Mouse (Mus musculus): ENCODE data around the gene Qk. TPM values are rescaled to one million over a fixed set of nuclear protein-coding genes. Genes with fewer than 3 reads are reported as not detected.

Gene Qk
- total and polyA plus RNA-seq, 3 experiments, result 97.6 to 236 (median 221) TPM

DNA sequence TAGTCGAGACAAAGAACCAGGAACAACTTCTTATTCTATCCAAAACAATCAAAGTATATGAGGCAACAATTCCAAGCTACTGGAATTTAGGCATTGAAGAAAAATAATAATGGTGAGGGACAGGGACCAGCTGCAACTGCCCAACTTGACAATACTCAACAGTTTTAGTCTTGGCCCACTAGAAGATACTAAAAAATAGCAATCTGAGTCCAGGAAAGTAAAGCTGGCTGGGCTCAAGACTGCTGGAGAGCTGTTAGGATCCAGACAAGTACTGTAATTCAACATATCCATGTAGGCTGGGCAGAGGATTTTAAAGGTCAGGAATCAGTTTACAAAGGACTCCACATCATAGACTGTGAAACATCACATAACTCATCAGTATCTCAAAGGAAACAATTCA lies 79.6 kb downstream of the Qk start:
- no peak for DNase-seq

DNA sequence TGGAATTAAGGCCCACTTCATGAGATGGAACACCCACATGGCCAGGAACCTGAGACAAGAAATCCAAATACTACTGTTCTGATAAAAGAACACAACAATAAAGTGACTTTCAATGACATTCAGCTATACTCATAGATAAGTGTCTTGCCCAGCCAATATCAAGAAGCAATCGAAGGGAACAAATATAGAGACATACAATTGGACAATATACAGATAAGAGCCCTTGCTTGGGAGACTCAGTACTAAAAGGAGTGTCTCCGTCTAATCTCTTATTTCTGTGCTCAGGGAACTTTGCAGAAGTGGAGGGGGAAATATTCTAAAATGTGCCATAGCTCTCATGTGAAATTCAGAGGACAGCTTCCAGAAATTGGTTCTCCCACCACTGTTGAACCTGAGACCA lies 83.1 kb downstream of the Qk start:
- DNase-seq, result no peak

- no peak for DNase-seq
Observed at GRCm38 (mm10) chr17:10232406-10232805, 87.2 kb downstream of the Qk start.

- no peak for DNase-seq
Observed at GRCm38 (mm10) chr17:10227798-10228538, 91.7 kb downstream of the Qk start.

DNA sequence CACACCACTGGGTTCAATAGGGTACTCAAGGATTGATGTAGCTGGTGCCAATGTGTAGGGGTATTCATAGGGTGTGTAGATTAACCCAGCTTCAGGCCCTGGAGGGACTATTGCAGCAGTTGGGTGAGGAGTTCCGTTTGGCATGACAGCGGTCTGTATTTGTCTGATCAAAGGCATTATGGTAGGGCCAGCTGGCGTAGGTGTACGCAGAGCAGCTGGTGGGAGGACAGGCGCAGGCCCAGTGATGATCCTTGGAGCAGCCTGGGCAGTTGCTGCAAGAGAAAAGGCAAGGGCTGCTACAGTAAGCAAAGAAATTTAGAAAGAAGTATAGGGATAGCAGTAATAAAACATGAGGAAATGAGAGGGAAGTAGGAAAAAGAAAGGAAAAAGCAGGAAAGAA lies 103.5 kb downstream of the Qk start:
- DNase-seq, result no peak

- no peak for DNase-seq
Observed at GRCm38 (mm10) chr17:10209154-10209777, 110.4 kb downstream of the Qk start.

DNA sequence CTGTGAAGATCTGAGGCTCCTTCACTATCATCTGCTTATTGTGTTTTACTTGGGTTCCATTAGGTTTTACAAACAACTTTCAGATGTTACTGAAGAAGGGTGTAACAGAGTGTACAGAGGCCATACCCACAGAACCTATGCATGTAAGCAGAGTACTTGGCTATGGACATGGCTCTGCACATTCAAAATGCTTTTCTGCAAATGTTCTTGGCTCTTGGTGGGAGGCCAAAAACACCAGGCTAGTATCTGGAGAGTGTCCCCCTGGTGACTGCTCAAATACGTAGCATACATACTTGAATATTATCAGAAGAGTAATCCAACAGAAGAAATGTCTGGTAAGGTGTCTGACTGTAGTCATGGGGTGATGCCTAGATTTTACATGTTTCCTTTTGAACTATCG lies 121.0 kb downstream of the Qk start:
- no peak for DNase-seq

DNA sequence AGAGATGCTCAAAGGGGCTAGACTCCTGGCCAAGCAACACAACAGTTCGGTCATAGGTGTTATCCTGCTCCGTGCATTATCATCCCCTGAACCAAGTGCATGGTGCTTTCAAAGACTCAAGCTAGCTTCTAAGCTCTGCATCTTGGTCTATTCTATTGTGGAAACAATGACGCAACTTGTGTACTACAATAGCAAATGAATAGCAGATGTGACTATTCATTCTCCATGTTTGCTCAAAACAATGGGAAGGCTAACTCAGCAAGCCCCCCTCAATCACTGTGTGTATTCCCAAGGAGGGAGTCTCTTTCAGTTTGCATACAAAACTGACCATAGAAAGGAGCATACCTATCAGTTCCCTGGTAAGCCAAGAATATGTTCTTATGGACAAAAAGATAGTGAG lies 121.4 kb downstream of the Qk start:
- no peak for DNase-seq

DNA sequence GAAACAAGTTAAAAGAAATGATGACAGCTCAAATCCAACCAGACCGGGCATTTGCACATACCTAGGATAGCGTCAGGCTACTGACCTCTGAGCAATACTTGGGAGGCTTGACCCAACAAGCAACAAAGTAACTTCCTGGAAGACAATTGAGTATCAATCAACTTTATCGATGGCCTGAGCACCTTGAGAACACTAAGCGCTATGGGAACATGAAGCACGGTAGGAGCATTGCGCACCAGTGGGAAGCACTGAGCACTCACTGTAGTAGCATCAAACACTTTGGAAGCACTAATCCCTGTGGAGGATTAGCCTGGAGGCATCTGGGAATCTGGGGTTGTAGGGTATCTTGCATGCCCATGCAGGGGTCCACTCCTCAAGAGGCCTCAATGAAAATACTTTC lies 124.0 kb downstream of the Qk start:
- no peak for DNase-seq

GRCm38 (mm10) chr17:10190857-10191256 lies 128.8 kb downstream of the Qk start:
- no peak for DNase-seq

DNA sequence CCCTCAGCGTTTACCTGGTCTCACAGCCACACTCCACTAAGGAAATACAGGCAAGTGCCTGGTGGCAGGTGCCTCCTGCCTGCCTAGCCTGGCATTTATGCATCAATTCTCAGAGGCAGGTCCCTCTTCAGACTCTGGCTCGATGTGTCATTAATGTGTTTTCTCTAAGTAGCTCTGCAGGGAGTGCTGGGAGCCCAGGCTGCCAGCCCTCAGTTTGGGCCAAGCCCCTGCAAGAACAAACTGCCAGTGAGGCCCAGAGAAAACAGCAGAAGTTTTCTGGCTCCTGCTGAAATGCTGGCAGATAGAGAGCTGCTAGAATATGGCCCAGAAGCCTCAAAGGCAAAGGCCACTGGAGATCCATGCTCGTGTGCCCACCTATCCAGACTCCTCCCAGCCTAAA lies 131.2 kb downstream of the Qk start:
- no peak for DNase-seq

DNA sequence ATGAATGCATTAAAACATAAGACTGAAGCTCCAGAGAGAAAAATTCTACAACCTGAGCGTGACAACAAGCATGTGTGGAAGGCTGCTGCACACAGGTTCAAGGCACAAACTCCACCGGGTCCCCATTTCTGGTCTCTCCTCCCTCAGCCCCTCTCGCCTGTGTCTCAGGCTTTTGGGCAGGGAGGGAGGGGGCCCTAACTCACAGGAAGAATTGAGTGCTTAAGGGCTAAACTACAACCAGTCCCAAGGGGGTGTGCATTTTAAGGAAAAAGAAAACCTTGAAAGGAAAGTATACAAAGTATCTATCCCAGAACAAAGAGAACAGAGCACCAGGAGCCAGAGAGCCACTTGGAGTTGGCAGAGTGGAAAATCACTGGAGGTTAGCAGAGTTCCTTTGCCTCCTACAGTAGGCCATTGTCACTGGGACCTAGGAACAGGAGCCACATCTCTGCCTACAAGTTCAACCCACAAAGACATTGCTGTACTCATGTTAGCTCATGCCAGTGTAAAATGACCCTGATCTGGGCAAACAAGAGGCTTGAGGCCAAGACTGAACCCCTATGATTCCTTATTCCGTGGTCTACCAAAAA lies 132.1 kb downstream of the Qk start:
- DNase-seq, result no peak

- no peak for DNase-seq
Observed at GRCm38 (mm10) chr17:10181761-10182160, 137.9 kb downstream of the Qk start.

DNA sequence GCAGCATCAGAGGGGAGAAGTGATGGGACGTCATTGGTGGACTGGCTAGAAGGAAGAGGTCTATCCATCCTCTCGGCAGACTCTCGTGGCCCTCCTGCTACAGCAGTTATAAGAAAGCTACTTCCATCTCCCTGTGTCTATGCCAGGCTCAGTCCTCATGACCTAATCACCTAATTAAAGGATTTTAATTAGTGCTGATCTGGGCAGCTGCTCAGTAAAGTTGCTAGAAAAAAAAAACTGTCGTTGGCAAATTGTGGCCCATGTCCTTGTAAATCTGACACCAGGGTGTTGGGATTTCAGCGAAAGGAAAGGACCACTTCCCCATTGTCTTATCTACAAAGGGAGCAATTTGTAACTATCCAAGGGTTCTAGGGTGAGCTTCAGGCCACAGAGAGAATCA lies 142.6 kb downstream of the Qk start:
- DNase-seq, result no peak

DNA sequence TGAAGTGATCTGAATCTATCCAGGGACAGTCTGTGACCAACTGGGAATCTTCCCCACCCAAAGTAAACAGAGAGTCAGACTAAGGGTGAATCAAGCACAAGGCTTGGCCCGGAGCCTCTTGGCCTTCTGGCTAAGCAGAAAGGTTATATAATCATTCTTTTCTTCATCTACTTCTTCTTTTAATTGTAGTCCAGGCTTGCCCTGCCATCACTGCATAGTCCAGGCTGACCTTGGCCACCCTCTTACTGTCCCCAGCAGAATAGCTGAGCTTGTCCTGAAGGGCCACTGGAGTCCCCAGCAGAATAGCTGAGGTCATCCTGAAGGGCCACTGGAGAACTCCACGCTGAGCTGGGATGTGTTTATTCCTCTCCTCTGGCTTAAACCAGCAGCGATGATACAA lies 158.4 kb downstream of the Qk start:
- no peak for DNase-seq

DNA sequence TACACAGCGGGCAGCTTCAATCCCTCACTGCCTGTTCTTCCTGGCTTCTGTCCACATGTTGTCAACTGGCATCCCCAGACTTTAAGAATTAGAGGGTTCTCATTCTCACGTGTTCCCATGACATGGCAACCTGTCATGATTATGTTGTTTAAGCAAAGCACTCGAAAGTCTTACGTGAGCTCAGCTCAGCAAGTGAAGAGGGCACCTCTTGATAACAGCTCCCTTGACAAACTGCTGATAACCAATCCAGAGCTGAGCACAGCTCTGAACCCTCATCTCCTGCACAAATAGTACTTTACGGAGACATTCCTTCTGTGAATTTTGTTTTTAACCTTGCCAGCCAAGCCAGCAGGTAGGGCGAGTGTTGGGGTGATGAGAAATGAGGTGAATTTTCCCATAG lies 159.2 kb downstream of the Qk start:
- no peak for DNase-seq

DNA sequence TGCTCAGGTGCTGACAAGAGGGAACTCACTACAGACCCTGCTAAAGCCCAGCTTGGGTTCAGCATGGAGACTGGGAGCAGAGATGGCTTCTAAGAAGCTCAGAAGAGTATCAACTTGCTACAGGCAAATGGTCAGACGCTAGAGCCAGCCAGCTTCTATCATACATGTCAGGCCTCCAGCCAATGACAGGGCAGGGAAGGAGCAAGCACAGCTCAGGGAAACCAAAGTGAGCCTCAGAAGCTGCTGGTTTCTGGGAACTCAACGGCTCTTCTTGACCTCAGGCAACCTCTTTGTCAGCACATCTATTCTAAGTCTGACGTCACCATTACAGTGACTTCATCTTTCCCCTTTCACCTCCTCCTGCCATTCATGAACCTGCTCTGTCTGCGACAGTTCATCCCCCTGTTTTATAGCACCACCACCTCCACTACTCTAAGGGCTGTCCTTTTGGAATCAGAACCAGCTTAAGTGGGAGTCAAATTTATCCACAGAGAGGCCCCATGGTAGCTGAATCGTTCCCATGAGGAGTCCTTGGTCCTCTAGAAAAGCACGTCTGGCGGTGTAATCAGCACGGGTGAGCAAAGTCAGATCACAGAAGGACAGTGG lies 166.7 kb downstream of the Qk start:
- DNase-seq, result no peak
